ENCODE assay signal across 26 mouse cellular contexts in genomic region chr3:133506289-133506954, GRCm38 (mm10). TPM values are rescaled to one million over a fixed set of nuclear protein-coding genes. Genes with fewer than 3 reads are reported as not detected.
A peak's percentile ranks its signal among the peaks of the same experiment; 100 is the strongest.
DNase-seq lines count a peak whose midpoint lies in the region; ATAC-seq and TF ChIP-seq lines count a peak whose summit lies in the region.
"Had no signal": no experiment of that assay in that cellular context is flagged by ENCODE, and none has a peak within 500 bp of the region (broad histone marks: within the 10 kb centered on the region; RNA-seq: fewer than 3 reads in every experiment).

No protein-coding gene starts in this region.

- TF ChIP-seq CTCF in ES-Bruce4 (IDR thresholded peaks at IDR 0.05; ENCODE audit: low read depth, low read length) = no peak

- peaks cover 6% of the 10 kb centered on the region for H3K4me1 ChIP-seq in ES-Bruce4 (ENCODE audit: control insufficient read depth, insufficient read depth, low read length)
- peaks cover 6 to 10% of the 10 kb centered on the region in 2 experiments; a peak in 3 of 4 replicates for H3K4me1 ChIP-seq in ES-E14 (ENCODE audit: control insufficient read depth in 2 of 2, insufficient read depth in 2 of 2, low read length in 2 of 2, poor library complexity in 1 of 2)
- no peaks in the 10 kb centered on the region for H3K4me1 ChIP-seq in intestine, embryonic 15.5 days (replicated peaks)
- H3K4me1 ChIP-seq: embryonic facial prominence, embryonic 10.5 days; embryonic facial prominence, embryonic 13.5 days; forebrain, embryonic 12.5 days; forebrain, embryonic 15.5 days; heart, embryonic 10.5 days; heart, embryonic 13.5 days; hindbrain, embryonic 13.5 days had no signal

- ATAC-seq in intestine, embryonic 15.5 days = peak; percentile 86
- no peak for ATAC-seq in monocyte, adult 5-6 weeks (replicated peaks; ENCODE audit: insufficient number of reproducible peaks, low FRiP score, low TSS enrichment, poor library complexity, severe bottlenecking)
- ATAC-seq: CD4-positive, CD25-positive, alpha-beta regulatory T cell, adult 4 months; forebrain, embryonic 15.5 days; hindbrain, embryonic 16.5 days had no signal

- H3K27ac ChIP-seq in ES-Bruce4 (ENCODE audit: insufficient read depth, low read length) (peak overlapping the region; percentile 15; the same call in 1 of the 2 replicates), ES-E14 (ENCODE audit: insufficient read depth, low read depth, low read length, poor library complexity, severe bottlenecking) (no peak overlapping the region)
- no peak overlapping the region for H3K27ac ChIP-seq in intestine, embryonic 15.5 days
- H3K27ac ChIP-seq: embryonic facial prominence, embryonic 10.5 days; embryonic facial prominence, embryonic 13.5 days; forebrain, embryonic 12.5 days; forebrain, embryonic 15.5 days; heart, adult 2 months; heart, embryonic 10.5 days; heart, embryonic 13.5 days; hindbrain, embryonic 13.5 days had no signal

- no peak overlapping the region; the same call in 1 of the 2 replicates for H3K9ac ChIP-seq in ES-Bruce4 (ENCODE audit: low read depth, poor library complexity, severe bottlenecking)
- H3K9ac ChIP-seq in ES-E14 (ENCODE audit: insufficient read depth, low read depth, low read length, poor library complexity, severe bottlenecking) = no peak overlapping the region
- H3K9ac ChIP-seq in intestine, embryonic 15.5 days = no peak overlapping the region
- H3K9ac ChIP-seq: embryonic facial prominence, embryonic 13.5 days; forebrain, embryonic 12.5 days; forebrain, embryonic 15.5 days; heart, embryonic 13.5 days; hindbrain, embryonic 13.5 days had no signal

- peak; percentile 69 for TF ChIP-seq EP300 in ES-Bruce4 (IDR thresholded peaks at IDR 0.05; ENCODE audit: insufficient read depth, low read depth, low read length)

- H3K36me3 ChIP-seq in ES-Bruce4 (ENCODE audit: control insufficient read depth, insufficient read depth, low read length, poor library complexity, severe bottlenecking) = peaks cover 5% of the 10 kb centered on the region; the same call in 1 of the 2 replicates
- no peaks in the 10 kb centered on the region; the same call in 1 of the 2 replicates for H3K36me3 ChIP-seq in ES-E14 (ENCODE audit: control insufficient read depth, insufficient read depth, low read length, poor library complexity, severe bottlenecking)
- H3K36me3 ChIP-seq in intestine, embryonic 15.5 days = no peaks in the 10 kb centered on the region

- no peak for TF ChIP-seq POLR2A in ES-Bruce4 (IDR thresholded peaks at IDR 0.05; ENCODE audit: insufficient read depth, low read length)

- H3K9me3 ChIP-seq in ES-Bruce4 (replicated peaks; ENCODE audit: control insufficient read depth, insufficient read depth, low read length, poor library complexity, severe bottlenecking) (no peaks in the 10 kb centered on the region), ES-E14 (ENCODE audit: control insufficient read depth, insufficient read depth, low read depth, low read length) (no peaks in the 10 kb centered on the region)
- H3K9me3 ChIP-seq in intestine, embryonic 15.5 days = no peaks in the 10 kb centered on the region
- H3K9me3 ChIP-seq: embryonic facial prominence, embryonic 10.5 days; embryonic facial prominence, embryonic 13.5 days; forebrain, embryonic 12.5 days; forebrain, embryonic 15.5 days; heart, embryonic 10.5 days; heart, embryonic 13.5 days; hindbrain, embryonic 13.5 days had no signal

- H3K4me3 ChIP-seq in ES-Bruce4 (ENCODE audit: low read depth, low read length) (peak overlapping the region; percentile 49), ES-E14 (ENCODE audit: insufficient read depth in 1 of 2, low read depth in 1 of 2, low read length in 2 of 2, poor library complexity in 1 of 2, severe bottlenecking in 1 of 2) (peak overlapping the region; percentile 16 to 42; a peak in 3 of 4 replicates)
- H3K4me3 ChIP-seq in intestine, embryonic 15.5 days (replicated peaks) = no peak overlapping the region
- H3K4me3 ChIP-seq: embryonic facial prominence, embryonic 10.5 days; embryonic facial prominence, embryonic 13.5 days; erythroblast, embryonic 14.5 days; forebrain, embryonic 12.5 days; forebrain, embryonic 15.5 days; heart, adult 2 months; heart, embryonic 10.5 days; heart, embryonic 13.5 days; hindbrain, embryonic 13.5 days had no signal

- no peaks in the 10 kb centered on the region for H3K27me3 ChIP-seq in ES-Bruce4 (ENCODE audit: control insufficient read depth, insufficient read depth, low read length, poor library complexity, severe bottlenecking)
- no peaks in the 10 kb centered on the region for H3K27me3 ChIP-seq in intestine, embryonic 15.5 days (replicated peaks)
- H3K27me3 ChIP-seq: embryonic facial prominence, embryonic 13.5 days; forebrain, embryonic 12.5 days; forebrain, embryonic 15.5 days; heart, embryonic 13.5 days; hindbrain, embryonic 13.5 days had no signal

- in situ Hi-C loops in ES-E14 (cut with MboI; ENCODE audit: low sequenced_read_pairs in 2 of 2, unreplicated experiment in 2 of 2) = no loop called here

- no peak overlapping the region for H3K4me2 ChIP-seq in intestine, embryonic 15.5 days (replicated peaks)
- H3K4me2 ChIP-seq: embryonic facial prominence, embryonic 13.5 days; forebrain, embryonic 12.5 days; forebrain, embryonic 15.5 days; heart, embryonic 13.5 days; hindbrain, embryonic 13.5 days had no signal

- DNase-seq in ES-E14 (ENCODE audit: low read depth, low spot score) = no peak
- DNase-seq in large intestine, adult 2 months (ENCODE audit: low read depth, low spot score) = peak; percentile 77
- no peak for DNase-seq in thymus, adult 18-20 months
- no peak for DNase-seq in kidney, adult 9 months
- DNase-seq: adrenal gland, postnatal 14 days; cerebellum, adult 11 months; cerebellum, adult 8-10 months; cerebellum, postnatal 10 days; cerebellum, postnatal 36 days; embryo, embryonic 11 days; gastrocnemius, postnatal 25 days; heart, adult 2 months; kidney, adult 18-20 months had no signal

- 50% methylated on average over 9 of the region's 9 CpGs for WGBS in intestine, embryonic 15.5 days
- 34% methylated on average over 9 of the region's 9 CpGs for WGBS in large intestine, adult 2 months

TF ChIP-seq in ES-E14, 5 proteins besides CTCF, POLR2A, EP300 and RAD21:
- TF ChIP-seq HCFC1 (IDR thresholded peaks at IDR 0.05; ENCODE audit: borderline replicate concordance, insufficient read depth, low read length) = no peak
- TF ChIP-seq ZNF384 (IDR thresholded peaks at IDR 0.05; ENCODE audit: low read depth, low read length) = no peak
- TF ChIP-seq MAFK (IDR thresholded peaks at IDR 0.05; ENCODE audit: insufficient read depth, low read depth, low read length) = no peak
- no peak for TF ChIP-seq ZC3H11A (IDR thresholded peaks at IDR 0.05; ENCODE audit: borderline replicate concordance, low read depth, low read length)
- no peak for TF ChIP-seq CHD2 (IDR thresholded peaks at IDR 0.05; ENCODE audit: low read depth, low read length)
TF ChIP-seq in ES-E14: peak in this region for 0.

RNA-seq across cellular contexts. Expression of gene Tet2, which starts 38.5 kb away (rescaled TPM):
- polyA plus RNA-seq in ES-Bruce4 (2011; ENCODE audit: insufficient read depth, insufficient read length, low read depth, missing spikeins) = 59.1 and 62.6 TPM in 2 replicates
- 86.9 and 106 TPM in 2 replicates for total RNA-seq in ES-E14 (2012; rRNA removed)
- 13.6 and 15.0 TPM in 2 replicates for polyA plus RNA-seq in intestine, embryonic 15.5 days (2015; fragmentation: Nextera tagmentation; extraction: Ambion mirVana)
- 3.7 and 9.7 TPM in 2 replicates for polyA plus RNA-seq in large intestine, adult 2 months (2012; rRNA removed)
- total RNA-seq in monocyte, adult 5-6 weeks (2017) = 123 to 203 TPM (median 135 TPM) in 3 replicates
